Mouse (Mus musculus) liver, adult 2 months (tissue): Measurements from ENCODE around the gene Pip5k1b. TPM values are rescaled to one million over a fixed set of nuclear protein-coding genes. Genes with fewer than 3 reads are reported as not detected.

Experiments
- DNase-seq: peaks from one replicate; pipeline ENCODE4 v3.0.0-alpha.2; 2011; ENCODE audit warnings: low read depth, low spot score; ENCODE audit errors: extremely low read depth
- H3K27ac ChIP-seq: fragments of 200-500 bp; replicated peaks from 2 replicates; pipeline ENCODE4 v1.5.1; 2012; ENCODE audit warnings: low read depth, mild to moderate bottlenecking, control low read depth, inconsistent platforms, low read length; ENCODE audit not compliant: insufficient read depth
- H3K27me3 ChIP-seq: fragments of 200-500 bp; 2 replicates; pipeline ENCODE4 v1.6.1; 2012; ENCODE audit warnings: mild to moderate bottlenecking, moderate library complexity, low read length, inconsistent platforms; ENCODE audit not compliant: control insufficient read depth, insufficient read depth
- H3K36me3 ChIP-seq: fragments of 200-500 bp; 2 replicates; pipeline ENCODE4 v1.6.1; 2012; ENCODE audit warnings: low read length, inconsistent platforms; ENCODE audit not compliant: control insufficient read depth, insufficient read depth
- H3K4me1 ChIP-seq: fragments of 200-500 bp; 2 replicates; pipeline ENCODE4 v1.6.1; 2011; ENCODE audit warnings: low read length; ENCODE audit not compliant: control insufficient read depth, insufficient read depth
- H3K4me3 ChIP-seq: fragments of 200-500 bp; 2 replicates; pipeline ENCODE4 v1.5.1; 2011; ENCODE audit warnings: low read depth, mild to moderate bottlenecking, control low read depth, low read length, moderate library complexity; ENCODE audit not compliant: insufficient read depth
- H3K79me2 ChIP-seq: fragments of 200-500 bp; 2 replicates; pipeline ENCODE4 v1.6.1; 2012; ENCODE audit warnings: inconsistent platforms, mild to moderate bottlenecking, low read length, moderate library complexity; ENCODE audit not compliant: control insufficient read depth, insufficient read depth
- H3K9ac ChIP-seq: fragments of 200-500 bp; 2 replicates; pipeline ENCODE4 v1.6.1; 2012; ENCODE audit warnings: low read depth, mild to moderate bottlenecking, control low read depth, inconsistent platforms, low read length
- CTCF ChIP-seq: fragments of 200-500 bp; IDR thresholded peaks from 2 replicates; pipeline ENCODE4 v1.5.1; 2011; ENCODE audit warnings: low read depth, low read length, control low read depth
- POLR2A ChIP-seq: fragments of 200-500 bp; IDR thresholded peaks from 2 replicates; pipeline ENCODE4 v1.6.1; 2011; ENCODE audit warnings: low read length, control low read depth; ENCODE audit not compliant: insufficient read depth; ENCODE audit errors: extremely low read depth
- WGBS: fragments of 180-500 bp; shearing (Covaris S2); methylation state at CpG from one replicate; pipeline ENCODE4 v1.1.7; 2018; 5-methylcytosine and 5-hydroxymethylcytosine counted together
- polyA plus RNA-seq: library from polyadenylated mRNA; depleted of rRNA; stranded (reverse); fragments of >200 nt; gene quantifications from 2 replicates; pipeline ENCODE4 v1.2.3, GENCODE M21; 2012
- total RNA-seq: library from RNA; depleted of rRNA; stranded (reverse); fragments of >200 nt; gene quantifications from 2 replicates; pipeline ENCODE4 v1.2.3, GENCODE M21; 2014

Pip5k1b gene
- total and polyA plus RNA-seq, 2 experiments, result under 0.01 TPM; not detected in 1

DNA sequence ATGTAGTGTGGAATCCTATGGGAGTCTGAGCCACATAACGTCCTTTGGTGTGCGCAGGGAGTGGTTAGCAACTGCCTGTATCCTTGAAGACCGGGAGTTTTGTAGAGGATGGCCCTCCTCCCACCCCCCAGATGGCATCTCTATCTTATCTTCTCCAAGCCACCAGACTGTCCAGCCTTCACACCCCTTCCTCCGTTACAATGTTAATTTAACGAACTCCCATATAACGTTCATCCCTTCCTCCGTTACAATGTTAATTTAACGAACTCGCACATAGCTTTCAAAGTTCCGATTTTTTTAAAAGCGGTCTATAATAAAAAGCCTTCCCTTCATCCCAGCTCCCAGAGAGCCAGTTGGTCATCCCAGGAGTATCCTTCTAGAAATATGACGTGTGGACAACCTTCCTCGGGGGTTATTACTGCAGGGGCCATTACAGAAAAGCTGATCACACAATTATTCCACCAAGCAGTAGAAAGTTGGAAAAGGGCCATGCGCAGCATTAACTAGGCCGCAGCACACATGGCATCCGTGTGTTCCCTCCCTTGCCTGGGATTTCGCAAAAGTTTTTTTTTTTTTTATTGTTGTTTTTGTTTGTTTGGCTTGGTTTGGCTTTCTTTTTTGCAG, 13.9 kb downstream of the Pip5k1b start:
- Histone ChIP-seq H3K27ac (no peak overlapping the region), H3K27me3 (no peaks in the 10 kb centered on the region), H3K4me1 (no peaks in the 10 kb centered on the region), H3K79me2 (no peaks in the 10 kb centered on the region), H3K9ac (no peak overlapping the region), H3K36me3 (no peaks in the 10 kb centered on the region), H3K4me3 (no peak overlapping the region)
- 91% methylated on average over 17 of the region's 17 CpGs for WGBS
- no peak for DNase-seq
- TF ChIP-seq POLR2A (no peak), CTCF (no peak)

- H3K79me2 ChIP-seq, result no peaks in the 10 kb centered on the region
- no peak overlapping the region for H3K9ac ChIP-seq
- no peaks in the 10 kb centered on the region for H3K4me1 ChIP-seq
- 89% methylated on average over 10 of the region's 10 CpGs for WGBS
- no peaks in the 10 kb centered on the region for H3K27me3 ChIP-seq
- no peak for DNase-seq
- no peak overlapping the region for H3K4me3 ChIP-seq
- H3K36me3 ChIP-seq, result no peaks in the 10 kb centered on the region
- TF ChIP-seq CTCF (no peak), POLR2A (no peak)
- no peak overlapping the region for H3K27ac ChIP-seq
These were observed 14.6 kb downstream of the Pip5k1b start for GRCm38 (mm10) chr19:24540952-24541668.

DNA sequence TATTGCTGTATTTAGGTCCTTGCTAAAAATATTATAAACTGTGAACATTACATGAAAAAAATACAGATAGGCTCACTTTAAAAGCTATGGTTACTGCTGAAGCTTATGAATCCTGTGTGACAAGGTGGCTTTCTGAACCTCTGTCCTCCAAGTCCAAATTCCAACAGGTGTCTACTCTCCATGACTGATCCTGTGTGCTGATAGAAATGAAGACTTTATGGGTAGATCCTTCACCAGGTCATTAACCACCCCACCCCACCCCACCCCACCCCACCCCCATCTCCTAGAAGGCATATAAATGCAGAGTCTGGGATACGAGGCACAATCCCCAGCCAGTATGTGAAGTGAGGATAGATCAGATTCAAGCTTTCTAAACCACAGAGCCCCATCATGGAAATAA, 16.6 kb downstream of the Pip5k1b start:
- Histone ChIP-seq H3K27me3 (no peaks in the 10 kb centered on the region), H3K79me2 (no peaks in the 10 kb centered on the region), H3K4me3 (no peak overlapping the region), H3K36me3 (no peaks in the 10 kb centered on the region), H3K4me1 (no peaks in the 10 kb centered on the region), H3K27ac (no peak overlapping the region), H3K9ac (no peak overlapping the region)
- DNase-seq, result no peak
- WGBS, result 97% methylated on average over 1 of the region's 1 CpGs
- TF ChIP-seq POLR2A, result no peak
- TF ChIP-seq CTCF, result no peak

DNA sequence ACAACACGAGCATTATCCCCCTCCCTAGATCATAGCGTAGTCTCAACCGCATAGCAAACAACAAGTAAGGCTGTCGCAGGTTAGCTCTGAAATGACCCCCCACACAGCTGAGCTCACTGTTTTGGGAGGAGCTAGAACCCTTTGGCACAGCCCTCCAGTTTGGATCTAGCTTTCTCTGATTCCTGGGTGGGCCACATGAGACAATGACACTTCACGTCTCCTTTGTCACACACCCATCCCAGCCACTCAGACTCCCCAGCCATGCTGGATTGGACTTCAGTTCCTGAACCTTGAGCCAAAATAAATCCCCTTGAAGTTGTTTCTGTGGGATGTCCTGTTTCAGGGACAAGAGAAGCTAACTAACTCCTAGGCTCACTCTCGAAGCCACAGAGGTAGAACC, 17.5 kb downstream of the Pip5k1b start:
- TF ChIP-seq CTCF, result no peak
- TF ChIP-seq POLR2A, result no peak
- H3K79me2 ChIP-seq, result no peaks in the 10 kb centered on the region
- H3K4me1 ChIP-seq, result no peaks in the 10 kb centered on the region
- no peak overlapping the region for H3K4me3 ChIP-seq
- H3K27ac ChIP-seq, result no peak overlapping the region
- no peak for DNase-seq
- no peak overlapping the region for H3K9ac ChIP-seq
- 85% methylated on average over 6 of the region's 6 CpGs for WGBS
- H3K36me3 ChIP-seq, result no peaks in the 10 kb centered on the region
- no peaks in the 10 kb centered on the region for H3K27me3 ChIP-seq

- 64% methylated on average over 4 of the region's 4 CpGs for WGBS
- no peak overlapping the region for H3K9ac ChIP-seq
- no peak for TF ChIP-seq CTCF
- TF ChIP-seq POLR2A, result no peak
- no peaks in the 10 kb centered on the region for H3K27me3 ChIP-seq
- no peak for DNase-seq
- no peak overlapping the region for H3K27ac ChIP-seq
- H3K79me2 ChIP-seq, result no peaks in the 10 kb centered on the region
- H3K4me3 ChIP-seq, result no peak overlapping the region
- no peaks in the 10 kb centered on the region for H3K36me3 ChIP-seq
- H3K4me1 ChIP-seq, result no peaks in the 10 kb centered on the region
These were observed 18.0 kb downstream of the Pip5k1b start for GRCm38 (mm10) chr19:24537691-24538090.

GRCm38 (mm10) chr19:24536920-24537319, 18.8 kb downstream of the Pip5k1b start:
- no peak for TF ChIP-seq POLR2A
- TF ChIP-seq CTCF, result no peak
- H3K4me3 ChIP-seq, result no peak overlapping the region
- H3K27ac ChIP-seq, result no peak overlapping the region
- no peak for DNase-seq
- WGBS, result 62% methylated on average over 5 of the region's 5 CpGs
- H3K4me1 ChIP-seq, result no peaks in the 10 kb centered on the region
- H3K9ac ChIP-seq, result no peak overlapping the region
- H3K27me3 ChIP-seq, result no peaks in the 10 kb centered on the region
- no peaks in the 10 kb centered on the region for H3K36me3 ChIP-seq
- no peaks in the 10 kb centered on the region for H3K79me2 ChIP-seq
